Mouse (Mus musculus): ENCODE data around the gene Olfr138. TPM values are rescaled to one million over a fixed set of nuclear protein-coding genes. Genes with fewer than 3 reads are reported as not detected.

Gene Olfr138
- polyA plus RNA-seq (2015; fragmentation: Nextera tagmentation; extraction: Ambion mirVana), result not detected in 2 replicates

GRCm38 (mm10) chr17:38260735-38261134 is at the start of gene Olfr138:
Gene Olfr138 (plus strand): TSS chr17:38261035.

GRCm38 (mm10) chr17:38307470-38307869 is 46.6 kb downstream of the Olfr138 start, which contains the start of gene Olfr137:
Gene Olfr137 (minus strand): TSS chr17:38307570.

Other genes starting within 250 kb of the Olfr138 start
- gene Olfr129, start 201.0 kb upstream of the Olfr138 start, polyA plus RNA-seq (2015; fragmentation: Nextera tagmentation; extraction: Ambion mirVana), result not detected in 2 replicates
- gene Olfr130, start 197.1 kb upstream of the Olfr138 start, polyA plus RNA-seq (2015; fragmentation: Nextera tagmentation; extraction: Ambion mirVana), result not detected in 2 replicates
- not detected in 2 replicates for gene Olfr131, start 172.3 kb upstream of the Olfr138 start, polyA plus RNA-seq (2015; fragmentation: Nextera tagmentation; extraction: Ambion mirVana)
- gene Olfr132, start 126.5 kb upstream of the Olfr138 start, polyA plus RNA-seq (2015; fragmentation: Nextera tagmentation; extraction: Ambion mirVana), result not detected in 2 replicates
- not detected in 2 replicates for gene Olfr133, start 115.8 kb upstream of the Olfr138 start, polyA plus RNA-seq (2015; fragmentation: Nextera tagmentation; extraction: Ambion mirVana)
- gene Olfr134, start 89.6 kb upstream of the Olfr138 start, polyA plus RNA-seq (2015; fragmentation: Nextera tagmentation; extraction: Ambion mirVana), result not detected in 2 replicates
- not detected in 2 replicates for gene Olfr135, start 56.7 kb upstream of the Olfr138 start, polyA plus RNA-seq (2015; fragmentation: Nextera tagmentation; extraction: Ambion mirVana)
- not detected in 2 replicates for gene Olfr137, start 46.5 kb downstream of the Olfr138 start, polyA plus RNA-seq (2015; fragmentation: Nextera tagmentation; extraction: Ambion mirVana)
- not detected in 2 replicates for gene Olfr136, start 68.8 kb downstream of the Olfr138 start, polyA plus RNA-seq (2015; fragmentation: Nextera tagmentation; extraction: Ambion mirVana)
- gene Esp36, start 159.2 kb downstream of the Olfr138 start, polyA plus RNA-seq (2015; fragmentation: Nextera tagmentation; extraction: Ambion mirVana), result not detected in 2 replicates

Data from neural tube, postnatal 0 days (tissue).